Mouse (Mus musculus) heart, postnatal 0 days (tissue): ENCODE measurements at regions not wholly inside any gene's neighbourhood (a gene's known extent, or its start where the extent isn't known, plus 50 kb on each side); places are given as distances from the start of the nearest gene placed in this dataset.

Source experiments
- ATAC-seq: fragments of 200-750 bp; cut with Nextera tagmentation; 2 replicates; pipeline ENCODE4 v1.8.0; 2017; ENCODE audit warnings: low read depth, moderate number of reproducible peaks, moderate library complexity; ENCODE audit not compliant: insufficient read depth
- DNase-seq: peaks from one replicate; pipeline ENCODE4 v3.0.0-alpha.2; 2016; ENCODE audit warnings: low spot score
- H3K27ac ChIP-seq: fragments of 300-500 bp; sonication (generic); 2 replicates; pipeline ENCODE4 v1.5.1; 2014; ENCODE audit warnings: low read depth, mild to moderate bottlenecking
- H3K27me3 ChIP-seq: fragments of 300-500 bp; sonication (generic); 2 replicates; pipeline ENCODE4 v1.6.1; 2014; ENCODE audit warnings: low read length, mixed read lengths; ENCODE audit not compliant: control insufficient read depth, insufficient read depth
- H3K36me3 ChIP-seq: fragments of 300-500 bp; sonication (generic); replicated peaks from 2 replicates; pipeline ENCODE4 v1.6.1; 2014; ENCODE audit warnings: low read length, mixed read lengths; ENCODE audit not compliant: control insufficient read depth, insufficient read depth
- H3K4me1 ChIP-seq: fragments of 300-500 bp; sonication (generic); 2 replicates; pipeline ENCODE4 v1.6.1; 2014; ENCODE audit warnings: antibody characterized with exemption; ENCODE audit not compliant: control insufficient read depth, insufficient read depth
- H3K4me2 ChIP-seq: fragments of 300-500 bp; sonication (generic); 2 replicates; pipeline ENCODE4 v1.6.1; 2014; ENCODE audit warnings: low read depth, mild to moderate bottlenecking, low read length, moderate library complexity
- H3K4me3 ChIP-seq: fragments of 300-500 bp; sonication (generic); 2 replicates; pipeline ENCODE4 v1.5.1; 2014; ENCODE audit warnings: low read depth, low read length
- H3K9ac ChIP-seq: fragments of 300-500 bp; sonication (generic); replicated peaks from 2 replicates; pipeline ENCODE4 v1.6.1; 2014; ENCODE audit warnings: low read depth, low read length, mixed read lengths
- H3K9me3 ChIP-seq: fragments of 300-500 bp; sonication (generic); replicated peaks from 2 replicates; pipeline ENCODE4 v1.6.1; 2016; ENCODE audit warnings: low read length; ENCODE audit not compliant: control insufficient read depth
- CTCF ChIP-seq: IDR thresholded peaks from 2 replicates; pipeline ENCODE4 v1.5.1; 2016; ENCODE audit warnings: antibody characterized with exemption, control low read depth, low read depth
- EP300 ChIP-seq: IDR thresholded peaks from 2 replicates; pipeline ENCODE4 v1.6.1; 2016; ENCODE audit warnings: antibody characterized with exemption, low read depth

DNA sequence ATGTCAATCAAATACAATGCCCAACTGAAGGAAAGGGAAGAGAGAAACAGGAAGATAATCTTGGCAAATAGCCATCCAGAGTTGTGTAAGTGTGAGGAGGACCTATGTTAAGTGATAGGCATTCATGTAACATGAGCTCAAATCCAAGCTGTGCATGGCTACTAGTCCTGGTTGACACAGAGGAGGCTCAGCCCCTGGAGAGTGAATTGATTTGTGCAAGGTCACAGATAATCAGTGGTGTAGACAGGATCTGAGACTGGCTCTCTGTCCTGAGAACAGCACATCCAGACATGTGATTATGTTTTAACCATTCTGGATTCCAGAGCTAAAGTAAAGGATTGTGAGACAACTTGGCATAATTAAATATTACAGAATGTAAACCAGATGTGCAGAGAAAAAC lies 53.0 kb upstream of the Sox4 start:
- H3K4me1 ChIP-seq, result no peaks in the 10 kb centered on the region
- TF ChIP-seq CTCF, result no peak
- TF ChIP-seq EP300, result no peak
- H3K9ac ChIP-seq, result no peak overlapping the region
- no peak for ATAC-seq
- H3K27me3 ChIP-seq, result no peaks in the 10 kb centered on the region
- no peaks in the 10 kb centered on the region for H3K36me3 ChIP-seq
- no peak overlapping the region for H3K4me3 ChIP-seq
- DNase-seq, result no peak
- no peaks in the 10 kb centered on the region for H3K9me3 ChIP-seq
- H3K27ac ChIP-seq, result no peak overlapping the region
- no peak overlapping the region for H3K4me2 ChIP-seq
